Mouse (Mus musculus): Measurements from ENCODE around the gene Crb2.

The Crb2 gene

DNA sequence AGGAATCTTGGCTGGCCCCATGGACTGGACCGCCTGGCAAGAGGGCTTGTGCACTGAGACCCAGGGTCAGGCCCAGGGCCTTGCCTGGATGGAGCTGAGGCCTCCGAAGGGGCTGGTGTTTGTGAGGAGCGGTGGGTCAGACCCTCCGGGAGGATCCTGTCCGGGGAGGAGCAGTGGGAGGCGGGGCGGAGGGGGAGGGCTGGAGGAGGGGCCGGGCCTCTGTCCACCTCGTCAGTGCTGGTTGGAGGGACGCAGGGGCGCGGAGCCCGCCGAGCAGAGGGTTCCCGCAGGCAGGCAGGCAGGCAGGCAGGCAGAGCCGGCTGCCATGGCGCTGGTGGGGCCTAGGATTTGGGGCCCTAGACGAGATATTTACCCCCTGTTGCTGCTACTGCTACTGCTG, at the start of gene Crb2:
Gene Crb2, plus strand, starts transcription at position 234 of the 400 bp plus-strand sequence.
- peak; percentile 92 for DNase-seq (ENCODE audit: extremely low spot score)

GRCm38 (mm10) chr2:37731241-37731801, 44.7 kb upstream of the Crb2 start:
- no peak for DNase-seq (ENCODE audit: extremely low spot score)

GRCm38 (mm10) chr2:37734979-37735806, 40.9 kb upstream of the Crb2 start:
- DNase-seq (ENCODE audit: extremely low spot score), result peak; percentile 39

DNA sequence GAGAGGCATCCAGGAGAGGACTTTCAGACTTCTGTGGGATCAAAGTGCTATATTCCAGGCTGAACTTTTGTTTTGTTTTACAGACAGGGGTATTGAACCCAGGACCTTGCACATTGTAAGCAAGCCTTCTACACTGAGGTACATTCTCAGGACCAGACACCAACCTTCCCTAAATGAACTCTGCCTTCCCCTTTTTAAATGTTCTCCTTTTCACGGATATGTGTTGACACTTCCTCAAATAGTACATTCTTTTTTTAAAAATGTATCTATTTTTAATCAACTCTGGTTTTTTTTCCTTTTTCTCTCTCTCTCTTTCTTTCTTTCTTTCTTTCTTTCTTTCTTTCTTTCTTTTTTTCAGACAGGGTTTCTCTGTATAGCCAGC, 40.3 kb upstream of the Crb2 start:
- no peak for DNase-seq (ENCODE audit: extremely low spot score)

DNA sequence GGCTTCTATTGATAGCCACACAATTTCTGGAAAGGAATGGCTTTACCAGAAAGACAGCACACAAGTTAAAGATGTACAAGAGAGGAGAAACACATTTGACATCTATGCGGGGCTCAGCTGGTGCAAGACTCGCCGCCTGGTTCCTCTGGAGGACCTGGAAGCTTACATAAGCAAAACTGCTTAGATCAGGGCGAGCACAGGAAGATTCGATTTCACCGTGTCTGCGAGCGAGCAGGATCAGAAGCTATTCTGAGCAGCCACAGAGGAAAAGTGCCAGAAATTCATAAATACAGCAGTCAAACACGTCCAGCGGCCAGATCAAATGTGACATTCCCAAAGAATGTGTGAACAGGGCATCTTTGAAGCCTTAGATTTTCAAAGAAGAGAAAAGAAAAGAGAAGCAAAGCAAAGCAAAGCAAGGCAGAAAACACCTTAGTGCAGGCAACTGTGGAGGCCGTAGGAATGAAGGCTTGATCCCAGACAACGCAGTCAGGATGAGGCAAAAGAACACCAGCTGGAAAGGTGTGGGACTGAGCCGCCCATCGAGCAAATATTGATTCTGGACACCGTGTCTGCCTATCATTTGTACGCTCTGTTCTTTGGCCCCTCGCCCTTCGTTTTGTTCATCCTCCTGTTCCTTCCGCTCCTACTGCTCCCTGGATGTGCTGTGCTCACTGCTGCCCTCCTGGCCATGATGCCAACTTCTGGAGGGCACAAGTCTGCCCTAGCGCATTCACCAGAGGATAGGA, 34.1 kb upstream of the Crb2 start:
- DNase-seq (ENCODE audit: extremely low spot score), result no peak

- DNase-seq (ENCODE audit: extremely low spot score), result no peak
These were observed 31.2 kb upstream of the Crb2 start for GRCm38 (mm10) chr2:37744773-37745395.

DNA sequence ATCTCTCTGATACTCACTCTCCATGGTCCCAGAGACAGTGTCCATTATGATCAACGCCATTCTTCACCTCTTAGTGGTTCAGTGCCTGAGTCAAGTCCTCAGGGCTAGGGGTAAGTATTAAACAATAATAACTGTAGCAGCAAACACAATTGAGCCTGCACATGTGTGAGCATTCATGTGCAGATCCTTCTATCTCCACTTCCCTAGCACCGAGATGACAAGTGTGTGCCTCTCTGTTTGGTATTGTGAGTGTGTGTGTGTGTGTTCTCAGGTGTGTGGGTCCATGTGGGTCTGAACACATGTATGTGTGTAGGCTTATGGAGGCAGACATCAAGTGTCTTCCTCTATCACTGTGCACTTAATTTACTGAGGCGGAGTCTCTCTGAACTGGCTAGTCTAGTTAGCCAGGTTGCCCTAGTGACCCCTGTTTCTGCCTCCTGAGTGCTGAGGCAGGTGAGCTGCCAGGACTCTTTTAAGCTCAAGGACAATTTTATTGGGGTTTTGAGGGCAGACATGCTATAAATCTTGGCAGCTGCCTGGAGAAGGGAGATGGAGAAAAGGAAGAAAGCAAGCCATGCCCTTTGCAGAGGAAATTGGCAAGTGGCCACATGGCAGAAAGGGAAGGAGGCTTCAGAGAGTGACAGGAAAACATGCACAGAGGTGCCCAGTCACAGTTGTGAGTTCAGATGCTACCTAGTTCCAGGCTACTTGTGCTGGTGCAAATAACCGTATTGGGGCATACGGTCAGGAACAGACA, 29.6 kb upstream of the Crb2 start:
- no peak for DNase-seq (ENCODE audit: extremely low spot score)

GRCm38 (mm10) chr2:37747909-37748308, 28.1 kb upstream of the Crb2 start:
- no peak for DNase-seq (ENCODE audit: extremely low spot score)

DNA sequence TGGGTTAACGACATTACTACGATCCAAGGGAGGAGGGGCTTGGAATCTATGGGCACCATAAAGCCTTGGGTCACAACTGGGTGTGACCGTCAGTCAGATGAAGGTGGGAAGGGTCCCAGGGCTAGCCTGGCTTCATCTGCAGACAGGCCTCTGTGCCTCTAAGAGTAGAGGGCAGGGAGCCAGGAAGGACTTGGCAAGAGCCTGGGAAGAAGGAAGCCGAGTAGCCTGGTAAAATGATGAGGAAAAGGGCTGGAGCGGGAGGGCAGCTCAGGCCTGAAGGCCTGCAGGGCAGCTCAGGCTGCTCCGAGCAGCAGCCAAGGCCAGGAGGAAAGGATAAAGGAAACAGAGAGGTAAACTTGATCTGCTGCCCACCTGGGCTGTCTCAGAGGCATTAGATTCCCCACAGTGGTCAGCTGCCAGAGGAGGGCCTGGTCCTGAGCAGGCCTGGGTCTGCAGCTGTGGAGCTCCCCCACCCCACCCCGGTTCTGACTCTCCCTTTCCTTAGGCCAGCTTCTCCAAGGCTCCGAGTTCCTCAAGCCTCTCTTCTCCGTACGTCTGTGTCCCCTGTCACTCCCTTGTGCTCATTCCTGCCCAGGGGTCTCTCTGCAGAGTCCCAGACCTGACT, 27.5 kb upstream of the Crb2 start:
- no peak for DNase-seq (ENCODE audit: extremely low spot score)

DNA sequence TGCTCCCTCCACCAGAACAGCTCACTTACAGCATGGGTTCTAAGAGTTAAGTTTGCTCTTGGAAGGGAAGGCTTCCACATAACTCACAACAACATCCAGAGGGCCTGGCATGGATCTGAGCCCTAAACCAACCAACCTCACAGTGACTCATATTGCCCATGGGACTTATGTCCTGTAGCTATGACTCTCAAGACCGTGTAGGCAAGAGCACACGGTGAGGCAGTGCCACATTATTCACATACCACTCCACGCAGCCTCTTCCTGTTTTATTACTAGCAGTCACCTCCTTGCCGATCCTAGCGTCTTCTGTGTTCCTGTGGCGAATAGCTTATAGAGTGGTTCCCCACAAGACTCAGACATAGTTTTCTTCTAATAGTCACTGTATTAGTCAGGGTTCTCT, 26.7 kb upstream of the Crb2 start:
- DNase-seq (ENCODE audit: extremely low spot score), result no peak

GRCm38 (mm10) chr2:37751114-37751513, 24.9 kb upstream of the Crb2 start:
- no peak for DNase-seq (ENCODE audit: extremely low spot score)

DNA sequence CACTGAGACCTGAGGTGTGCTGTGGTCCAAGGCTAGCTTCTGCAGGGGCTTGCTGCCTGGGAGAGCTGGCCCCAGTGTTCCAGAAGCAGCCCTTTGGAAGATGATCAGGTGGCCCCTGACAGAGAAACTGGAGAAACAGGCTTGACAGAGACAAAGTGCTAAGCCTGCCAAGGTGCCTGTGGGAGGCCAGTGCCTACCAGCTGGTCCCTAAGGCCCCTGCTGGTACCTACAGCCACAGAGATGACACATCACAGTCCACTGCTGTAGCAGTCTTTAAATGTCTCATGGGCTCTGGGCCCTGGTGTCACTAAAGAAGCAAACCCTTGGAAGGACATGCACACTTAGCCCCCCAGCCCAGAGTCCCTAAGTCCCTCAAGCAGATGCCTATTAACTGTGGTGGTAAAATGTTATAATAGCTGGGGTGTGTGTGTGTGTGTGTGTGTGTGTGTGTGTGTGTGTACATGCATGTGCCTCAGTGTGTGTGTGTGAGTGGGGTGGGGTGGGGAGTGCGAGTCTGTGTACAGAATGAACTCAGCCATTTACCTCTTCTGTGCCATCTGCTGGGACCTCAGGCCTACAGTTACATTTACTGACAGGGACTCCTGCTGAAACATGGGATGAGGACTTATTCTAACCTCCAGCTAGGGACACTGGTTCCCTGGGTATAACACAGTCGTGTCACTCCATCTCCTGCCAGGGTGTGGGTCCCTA, 19.7 kb upstream of the Crb2 start:
- DNase-seq (ENCODE audit: extremely low spot score), result no peak

DNA sequence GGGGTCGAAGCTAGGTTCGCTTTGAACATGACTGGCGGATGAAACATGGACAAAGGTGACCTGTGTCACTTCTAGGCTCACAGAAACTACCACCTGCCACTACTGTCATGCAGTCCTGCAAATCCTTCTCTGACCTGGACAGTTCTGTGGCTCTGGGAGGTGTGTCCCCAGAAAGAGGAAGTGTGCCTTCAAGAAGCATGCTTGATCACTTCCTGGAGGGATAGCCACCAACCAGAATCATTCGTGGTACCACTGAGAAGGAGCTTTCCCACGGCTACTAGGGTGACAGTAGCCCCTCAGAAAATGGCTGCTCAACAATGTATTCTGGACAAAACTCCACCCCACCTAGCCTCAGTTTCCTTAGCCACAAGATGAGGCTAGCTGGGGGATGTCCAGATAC, 19.0 kb upstream of the Crb2 start:
- no peak for DNase-seq (ENCODE audit: extremely low spot score)

DNA sequence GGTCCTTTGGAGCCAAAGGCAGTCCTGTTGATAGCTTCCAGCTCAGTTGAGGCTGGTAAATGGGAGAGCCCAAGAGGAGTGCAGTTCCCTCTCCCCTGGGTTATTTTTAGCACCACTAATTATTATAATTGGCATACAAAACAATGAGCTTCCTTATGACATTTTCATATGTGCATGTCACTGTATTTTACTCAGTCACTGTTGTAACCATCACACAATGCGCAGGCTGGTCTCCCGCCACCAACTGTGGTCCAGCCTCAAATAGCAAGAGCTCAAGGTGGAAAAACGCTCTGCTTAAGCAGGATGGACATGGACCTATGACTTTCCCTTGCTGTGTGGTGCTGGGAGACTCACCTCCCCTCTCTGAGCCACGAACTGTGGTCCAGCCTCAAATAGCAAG, 18.3 kb upstream of the Crb2 start:
- DNase-seq (ENCODE audit: extremely low spot score), result no peak

DNA sequence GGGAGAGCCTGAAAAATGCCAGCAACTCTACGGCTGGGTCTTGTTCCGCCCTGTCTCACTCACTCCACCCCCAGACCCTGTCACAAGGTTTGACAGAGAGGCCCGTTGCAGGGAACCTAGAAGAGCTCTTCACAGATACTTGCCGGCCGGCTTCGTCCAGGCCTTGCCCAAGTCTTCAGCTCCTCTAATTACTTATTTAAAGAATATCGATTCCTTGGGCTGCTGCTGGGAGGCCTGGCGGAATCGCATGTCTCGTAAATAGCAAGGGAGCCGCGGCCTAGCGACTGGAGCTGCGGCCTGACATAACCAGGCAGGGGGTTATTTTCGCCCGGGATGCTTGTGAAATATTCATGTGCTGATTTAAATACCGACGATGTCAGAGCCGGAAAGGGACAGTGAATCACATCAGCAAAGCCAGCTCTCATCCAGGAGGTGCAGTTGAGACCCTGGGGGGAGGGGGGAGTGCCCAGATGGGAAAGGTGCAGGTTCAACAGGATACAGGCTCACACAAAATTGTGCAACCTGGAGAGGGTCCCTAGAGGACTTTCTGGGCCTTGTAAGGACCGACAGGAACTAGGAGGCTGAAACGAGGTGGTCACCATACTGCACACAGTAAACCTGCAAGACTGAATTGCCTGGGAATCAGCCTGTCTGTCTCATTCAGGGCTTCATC, 17.6 kb upstream of the Crb2 start:
- peak; percentile 39 for DNase-seq (ENCODE audit: extremely low spot score)

DNA sequence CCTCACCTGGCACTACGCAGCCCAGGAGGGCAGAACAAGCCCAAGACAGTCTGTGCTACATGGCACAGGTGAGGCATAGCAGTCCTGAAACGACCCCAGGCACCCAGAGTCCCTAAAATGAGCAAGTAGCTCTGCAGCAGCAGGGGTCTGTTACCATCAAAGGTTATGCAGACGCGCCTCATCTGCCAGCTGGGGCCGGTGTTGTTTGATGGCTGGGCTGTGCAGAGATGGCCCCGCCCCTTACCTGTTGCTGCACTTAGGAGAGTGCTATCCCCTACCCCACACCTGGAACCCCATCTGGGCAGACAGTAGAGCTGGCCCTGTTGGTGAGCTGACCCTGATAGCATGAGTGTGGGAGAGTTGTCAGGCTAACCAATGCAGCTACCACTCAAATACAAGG, 15.4 kb upstream of the Crb2 start:
- DNase-seq (ENCODE audit: extremely low spot score), result no peak

GRCm38 (mm10) chr2:37763638-37764037, 12.4 kb upstream of the Crb2 start:
- DNase-seq (ENCODE audit: extremely low spot score), result peak; percentile 29

DNA sequence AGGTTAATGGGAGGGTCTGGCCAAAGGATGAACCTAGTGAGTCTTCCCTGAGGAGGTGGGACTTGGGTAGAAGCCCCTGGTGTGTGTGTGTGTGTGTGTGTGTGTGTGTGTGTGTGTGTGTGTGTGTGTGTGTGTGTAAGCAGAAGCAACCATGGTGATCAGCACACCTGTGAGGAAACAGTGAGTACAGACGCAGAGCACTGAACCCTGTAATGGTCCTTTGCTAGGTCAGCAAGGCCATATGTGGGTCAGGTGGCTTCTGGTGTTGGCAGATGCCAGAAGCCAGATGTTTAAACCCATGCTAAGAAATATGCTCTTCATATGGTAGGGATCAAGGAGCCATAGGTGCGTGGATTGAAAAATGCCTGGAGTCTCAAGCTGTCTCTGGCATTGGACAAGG, 11.5 kb upstream of the Crb2 start:
- DNase-seq (ENCODE audit: extremely low spot score), result no peak

- DNase-seq (ENCODE audit: extremely low spot score), result no peak
These were observed 11.0 kb upstream of the Crb2 start for GRCm38 (mm10) chr2:37765082-37765483.
